Mouse (Mus musculus) left cerebral cortex, postnatal 10 days (tissue): ENCODE results near the gene Rnase1. TPM values are rescaled to one million over a fixed set of nuclear protein-coding genes. Genes with fewer than 3 reads are reported as not detected.

Experiments used
- DNase-seq, 2 experiments: peaks; one replicate each; pipeline ENCODE4 v3.0.0; 2021 to 2022; ENCODE audit warnings: low spot score in 2 of 2, mixed read lengths in 1 of 2; ENCODE audit errors: extremely low spot score in 1 of 2
- intact Hi-C: fragments of 180-260 bp; cut with DNase I; formaldehyde crosslinking; loops from one replicate; pipeline ENCODE4 v1.15.1; 2025
- total RNA-seq, 2 experiments: library from RNA; stranded (reverse); gene quantifications; 2 replicates each; pipeline ENCODE4 v1.2.3; 2021

Gene Rnase1
- total RNA-seq, 2 experiments from 2014 or later: not detected

DNA sequence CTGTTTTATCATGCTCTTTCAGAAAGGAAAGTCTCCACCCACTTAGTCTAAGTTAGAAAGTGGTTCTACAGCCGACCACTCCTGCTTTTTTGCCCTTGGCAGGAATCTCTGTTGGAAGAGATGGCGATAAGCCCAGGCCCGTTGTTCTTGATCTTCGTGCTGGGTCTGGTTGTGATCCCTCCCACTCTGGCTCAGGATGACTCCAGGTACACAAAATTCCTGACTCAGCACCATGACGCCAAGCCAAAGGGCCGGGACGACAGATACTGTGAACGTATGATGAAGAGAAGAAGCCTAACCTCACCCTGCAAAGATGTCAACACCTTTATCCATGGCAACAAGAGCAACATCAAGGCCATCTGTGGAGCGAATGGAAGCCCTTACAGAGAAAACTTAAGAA, 45.3 kb downstream of the Rnase1 start:
- intact Hi-C loops: loop anchor here (5.0 to 10.0 kb wide), 3 partner anchors 144 to 244 kb away; no protein-coding TSS in a partner anchor
- no peak for DNase-seq

DNA sequence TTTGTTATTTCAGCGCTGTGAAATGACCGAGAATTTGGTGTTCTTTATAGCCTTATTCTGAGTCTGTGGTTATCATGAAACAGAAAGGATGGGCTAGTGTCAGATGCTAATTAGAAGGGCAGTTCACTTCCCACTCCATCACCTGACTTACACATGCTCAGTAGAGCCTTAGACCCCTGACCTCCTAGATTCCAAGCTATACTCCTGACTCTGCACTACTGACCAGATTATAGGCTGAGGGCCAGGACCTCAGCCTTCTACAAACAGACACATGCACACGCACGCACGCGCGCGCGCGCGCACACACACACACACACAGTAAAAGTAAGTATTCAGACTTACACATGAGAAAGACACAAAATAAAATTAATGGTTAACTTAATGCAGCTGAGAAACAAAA, 47.7 kb downstream of the Rnase1 start:
- no peak for DNase-seq
- intact Hi-C loops: loop anchor here (2.0 to 5.0 kb wide), 2 partner anchors 72 to 670 kb away; no protein-coding TSS in a partner anchor

GRCm38 (mm10) chr14:51098300-51098699, 48.3 kb downstream of the Rnase1 start:
- DNase-seq: peak; percentile 61 to 88
- intact Hi-C loops: loop anchor here (2.0 to 5.0 kb wide), 2 partner anchors 71 to 671 kb away; no protein-coding TSS in a partner anchor

- intact Hi-C loops: loop anchor here (5.0 kb wide), 1 partner anchor 69 kb away; no protein-coding TSS in a partner anchor
- DNase-seq: no peak
These were observed 50.7 kb downstream of the Rnase1 start for GRCm38 (mm10) chr14:51095736-51096524.

Other genes starting within 250 kb of the Rnase1 start
- gene Klhl33, start 249.3 kb downstream of the Rnase1 start, total RNA-seq: 1 to 10 TPM; 1.4 to 2.1 TPM
- gene Osgep, start 221.9 kb downstream of the Rnase1 start, total RNA-seq: 10 to 100 TPM; 29.9 to 34.2 TPM
- gene Apex1, start 221.8 kb downstream of the Rnase1 start, total RNA-seq: 10 to 100 TPM; 65.8 to 66.3 TPM
- 10 to 100 TPM; 79.6 to 89.0 TPM for gene Pip4p1, start 215.9 kb downstream of the Rnase1 start, total RNA-seq
- 10 to 100 TPM; 11.0 to 15.6 TPM for gene Pnp, start 215.7 kb downstream of the Rnase1 start, total RNA-seq
- 10 to 100 TPM in 1 of 2 experiments, 1 to 10 TPM in 1; 6.5 to 13.7 TPM for gene Gm49342, start 202.3 kb downstream of the Rnase1 start, total RNA-seq
- gene Pnp2, start 190.8 kb downstream of the Rnase1 start, total RNA-seq: 1 to 10 TPM in 1 of 2 experiments, under 1 TPM in 1; 0.79 to 1.7 TPM
- gene Rnase10, start 139.0 kb downstream of the Rnase1 start, total RNA-seq: under 1 TPM in 1 of 2 experiments, not detected in 1; 0.30 TPM
- gene Rnase9, start 104.9 kb downstream of the Rnase1 start, total RNA-seq: not detected
- gene Rnase11, start 96.6 kb downstream of the Rnase1 start, total RNA-seq: not detected
- not detected for gene Rnase12, start 89.1 kb downstream of the Rnase1 start, total RNA-seq
- not detected for gene Olfr750, start 72.3 kb downstream of the Rnase1 start, total RNA-seq
- 10 to 100 TPM; 11.2 to 14.0 TPM for gene Rnase4, start 55.7 kb downstream of the Rnase1 start, total RNA-seq
- 1 to 10 TPM; 2.5 to 3.7 TPM for gene Ang, start 55.6 kb downstream of the Rnase1 start, total RNA-seq
- not detected for gene Eddm3b, start 32.4 kb downstream of the Rnase1 start, total RNA-seq
- not detected for gene Rnase6, start 22.9 kb downstream of the Rnase1 start, total RNA-seq
- gene Rnase2b, start 15.5 kb upstream of the Rnase1 start, total RNA-seq: not detected
- not detected for gene Ang2, start 52.4 kb upstream of the Rnase1 start, total RNA-seq
- not detected for gene Ear14, start 56.6 kb upstream of the Rnase1 start, total RNA-seq
- not detected for gene Rnase2a, start 109.3 kb upstream of the Rnase1 start, total RNA-seq
- gene Gm7247, start 215.0 kb upstream of the Rnase1 start, total RNA-seq: not detected